Mouse (Mus musculus): ENCODE data around the gene Hoxb9.

GRCm38 (mm10) chr11:96263636-96264389, 7.4 kb upstream of the Hoxb9 start:
- TF ChIP-seq POLR2A (IDR thresholded peaks at IDR 0.05; ENCODE audit: extremely low read depth, insufficient read depth, low read length) = no peak
- no peak for TF ChIP-seq CTCF (IDR thresholded peaks at IDR 0.05; ENCODE audit: low read depth, low read length)
